Mouse (Mus musculus) naive thymus-derived CD4-positive, alpha-beta T cell, adult 5 months (primary cell): Measurements from ENCODE around the gene Ccdc82. TPM values are rescaled to one million over a fixed set of nuclear protein-coding genes. Genes with fewer than 3 reads are reported as not detected.

Experiments used
- polyA plus RNA-seq: library from polyadenylated mRNA; unstranded; fragments of 100-300 nt; shearing (Covaris generic); gene quantifications from one replicate; pipeline ENCODE4 v1.2.1, GENCODE M21; 2017

Ccdc82 gene
- polyA plus RNA-seq: 33.7 TPM

GRCm38 (mm10) chr9:13246815-13247638, at the start of gene Ccdc82:
Gene Ccdc82 (plus strand): TSS chr9:13246955.

GRCm38 (mm10) chr9:13245481-13245880, 1.3 kb upstream of the Ccdc82 start, which contains the start of gene Jrkl:
Gene Jrkl (minus strand): TSS chr9:13245829.

DNA sequence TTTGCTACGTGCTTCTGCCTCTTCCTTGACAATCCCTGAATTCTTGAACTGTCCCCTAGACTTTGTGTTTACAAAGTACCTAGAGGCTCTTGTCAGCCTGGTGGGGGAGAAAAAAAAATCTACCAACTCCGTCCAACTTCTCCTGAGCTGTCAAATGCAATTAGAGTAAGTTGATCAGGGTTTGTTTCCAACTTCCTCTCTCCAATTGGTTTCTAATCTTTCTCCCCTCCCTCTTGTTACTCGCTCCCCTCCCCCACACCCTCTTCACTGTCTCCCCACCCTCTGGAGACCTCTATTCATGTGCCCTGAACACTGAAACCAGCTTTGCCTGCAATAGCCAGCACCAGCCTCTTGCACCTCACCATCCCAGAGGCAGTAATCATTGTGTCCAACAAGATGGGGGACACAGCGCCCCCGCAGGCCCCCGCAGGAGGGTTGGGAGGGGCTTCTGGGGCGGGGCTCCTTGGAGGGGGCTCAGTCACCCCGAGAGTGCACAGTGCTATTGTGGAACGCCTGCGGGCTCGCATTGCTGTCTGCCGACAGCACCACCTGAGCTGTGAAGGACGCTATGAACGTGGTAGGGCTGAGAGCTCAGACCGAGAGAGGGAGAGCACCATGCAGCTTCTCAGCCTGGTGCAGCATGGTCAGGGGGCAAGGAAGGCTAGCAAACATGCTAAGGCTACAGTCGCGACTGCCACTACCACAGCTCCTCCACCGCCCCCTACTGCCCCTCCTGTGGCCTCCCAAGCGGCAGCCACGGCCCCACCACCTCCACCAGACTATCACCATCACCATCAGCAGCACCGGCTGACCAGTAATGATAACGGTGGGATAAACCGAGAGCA, 51.1 kb downstream of the Ccdc82 start, which contains the start of gene Maml2:
Gene Maml2, plus strand, starts transcription at position 290 of the 845 bp plus-strand sequence.

Other genes starting within 250 kb of the Ccdc82 start
- 2.6 TPM for gene Jrkl, start 1.1 kb upstream of the Ccdc82 start, polyA plus RNA-seq
- 23.6 TPM for gene Maml2, start 51.0 kb downstream of the Ccdc82 start, polyA plus RNA-seq
- not detected for gene Gm17571, start 199.8 kb downstream of the Ccdc82 start, polyA plus RNA-seq